Mouse (Mus musculus) ES-Bruce4 (cell line): ENCODE results near the gene Olfr11. TPM values are rescaled to one million over a fixed set of nuclear protein-coding genes. Genes with fewer than 3 reads are reported as not detected.

Experiments
- H3K27ac ChIP-seq: 2 replicates; pipeline ENCODE4 v1.5.1; 2012; ENCODE audit warnings: low read length, inconsistent platforms; ENCODE audit not compliant: insufficient read depth
- H3K27me3 ChIP-seq: 2 replicates; pipeline ENCODE4 v1.6.1; 2012; ENCODE audit warnings: mild to moderate bottlenecking, low read length, inconsistent platforms; ENCODE audit not compliant: control insufficient read depth, poor library complexity, insufficient read depth, severe bottlenecking
- H3K36me3 ChIP-seq: 2 replicates; pipeline ENCODE4 v1.6.1; 2012; ENCODE audit warnings: inconsistent platforms, mild to moderate bottlenecking, low read length, moderate library complexity; ENCODE audit not compliant: control insufficient read depth, poor library complexity, insufficient read depth, severe bottlenecking
- H3K4me1 ChIP-seq: one replicate; pipeline ENCODE4 v1.8.1; 2011; ENCODE audit warnings: low read length; ENCODE audit not compliant: control insufficient read depth, insufficient read depth
- H3K4me3 ChIP-seq: 2 replicates; pipeline ENCODE4 v1.5.1; 2011; ENCODE audit warnings: low read depth, mild to moderate bottlenecking, low read length
- H3K9ac ChIP-seq: 2 replicates; pipeline ENCODE4 v1.6.1; 2012; ENCODE audit warnings: low read depth, mild to moderate bottlenecking, inconsistent platforms; ENCODE audit not compliant: poor library complexity, severe bottlenecking
- H3K9me3 ChIP-seq: replicated peaks from 2 replicates; pipeline ENCODE4 v1.6.1; 2012; ENCODE audit warnings: mild to moderate bottlenecking, low read length, inconsistent platforms; ENCODE audit not compliant: control insufficient read depth, poor library complexity, insufficient read depth, severe bottlenecking
- CTCF ChIP-seq: IDR thresholded peaks from one replicate; pipeline ENCODE4 v1.8.1; 2011; ENCODE audit warnings: low read depth, low read length
- EP300 ChIP-seq: IDR thresholded peaks from 2 replicates; pipeline ENCODE4 v1.6.1; 2011; ENCODE audit warnings: low read depth, low read length; ENCODE audit not compliant: insufficient read depth
- POLR2A ChIP-seq: IDR thresholded peaks from one replicate; pipeline ENCODE4 v1.8.1; 2011; ENCODE audit warnings: low read length; ENCODE audit not compliant: insufficient read depth
- polyA plus RNA-seq: library from polyadenylated mRNA; stranded (reverse); fragments of >200 nt; gene quantifications from 2 replicates; pipeline ENCODE4 v1.2.4, GENCODE M21; 2011; ENCODE audit warnings: low read depth; ENCODE audit not compliant: missing spikeins, insufficient read depth, insufficient read length

Gene Olfr11
- polyA plus RNA-seq, result not detected in 2 replicates

DNA sequence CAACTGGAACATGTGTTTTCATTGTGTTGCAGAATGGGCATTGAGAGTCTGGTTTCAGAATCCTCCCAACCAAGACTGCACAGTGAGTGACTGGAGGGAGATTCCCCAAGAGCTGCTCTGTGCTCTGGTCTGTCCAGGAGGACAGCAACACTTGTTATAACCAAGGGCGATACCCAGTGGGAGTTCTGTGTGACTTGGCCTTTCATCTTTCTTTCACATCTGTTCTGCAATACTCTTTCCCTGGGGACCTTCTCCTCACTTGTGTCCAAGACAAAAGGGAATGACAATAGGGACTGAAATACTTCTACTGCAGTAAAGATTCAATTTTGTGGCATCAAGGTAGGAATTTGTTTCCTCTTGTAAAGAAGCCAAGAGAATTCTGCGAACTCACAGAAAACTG lies at the start of gene Olfr11:
Gene Olfr11 (minus strand): TSS at position 101 of the 400 bp plus-strand sequence.
- Histone ChIP-seq H3K9me3 (no peaks in the 10 kb centered on the region), H3K27me3 (no peaks in the 10 kb centered on the region), H3K9ac (no peak within 1 kb of the TSS), H3K27ac (no peak within 1 kb of the TSS), H3K36me3 (no peaks in the 10 kb centered on the region), H3K4me3 (no peak within 1 kb of the TSS), H3K4me1 (no peaks in the 10 kb centered on the region)
- TF ChIP-seq EP300 (no peak), POLR2A (no peak), CTCF (no peak)

DNA sequence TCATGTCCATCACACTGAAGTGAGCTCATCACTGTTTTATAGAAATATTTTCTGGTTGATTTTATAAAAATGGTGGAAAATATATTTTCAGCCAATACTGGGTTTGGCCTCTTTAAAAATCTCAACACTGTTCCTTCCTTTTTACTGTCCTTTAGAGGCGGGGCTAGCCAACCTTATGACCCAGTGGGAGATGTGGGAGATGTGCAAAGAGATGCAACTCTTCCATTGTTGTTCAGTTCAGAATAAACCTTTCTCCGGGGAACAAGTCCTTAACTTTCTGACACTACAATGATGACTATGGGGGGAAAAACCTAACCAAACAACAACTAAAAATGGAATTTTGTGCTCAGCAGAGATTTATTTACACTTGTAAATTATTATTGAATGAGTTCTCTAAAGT lies 35.0 kb upstream of the Olfr11 start, which contains the start of gene Olfr1360:
Gene Olfr1360 (minus strand): TSS at position 101 of the 400 bp plus-strand sequence.
- Histone ChIP-seq H3K9ac (no peak within 1 kb of the TSS), H3K36me3 (no peaks in the 10 kb centered on the region), H3K27me3 (no peaks in the 10 kb centered on the region), H3K9me3 (no peaks in the 10 kb centered on the region), H3K27ac (no peak within 1 kb of the TSS), H3K4me3 (no peak within 1 kb of the TSS), H3K4me1 (no peaks in the 10 kb centered on the region)
- no peak for TF ChIP-seq POLR2A
- TF ChIP-seq EP300, result no peak
- no peak for TF ChIP-seq CTCF

DNA sequence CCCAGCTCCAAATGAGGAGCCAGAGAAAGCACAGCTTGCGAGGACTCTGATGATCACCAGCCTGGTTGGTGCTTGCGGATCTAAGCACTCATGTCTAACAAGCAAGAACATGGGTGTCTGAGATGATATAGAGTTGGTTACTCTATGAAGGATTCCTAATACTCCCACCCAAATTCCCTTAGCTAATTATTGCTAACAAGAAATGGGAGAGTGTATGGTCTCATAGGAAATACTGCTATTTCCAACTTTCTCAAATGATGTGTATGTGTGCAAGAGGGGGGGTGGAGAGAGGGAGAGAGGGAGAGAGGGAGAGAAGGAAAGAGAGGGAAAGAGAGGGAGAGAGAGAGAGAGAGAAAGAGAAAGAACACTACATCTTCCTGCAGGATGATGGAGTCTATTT lies 21.0 kb upstream of the Olfr11 start, which contains the start of gene Olfr1361:
Gene Olfr1361 (minus strand): TSS at position 101 of the 400 bp plus-strand sequence.
- TF ChIP-seq CTCF (no peak), POLR2A (no peak), EP300 (no peak)
- no peaks in the 10 kb centered on the region for H3K27me3 ChIP-seq

DNA sequence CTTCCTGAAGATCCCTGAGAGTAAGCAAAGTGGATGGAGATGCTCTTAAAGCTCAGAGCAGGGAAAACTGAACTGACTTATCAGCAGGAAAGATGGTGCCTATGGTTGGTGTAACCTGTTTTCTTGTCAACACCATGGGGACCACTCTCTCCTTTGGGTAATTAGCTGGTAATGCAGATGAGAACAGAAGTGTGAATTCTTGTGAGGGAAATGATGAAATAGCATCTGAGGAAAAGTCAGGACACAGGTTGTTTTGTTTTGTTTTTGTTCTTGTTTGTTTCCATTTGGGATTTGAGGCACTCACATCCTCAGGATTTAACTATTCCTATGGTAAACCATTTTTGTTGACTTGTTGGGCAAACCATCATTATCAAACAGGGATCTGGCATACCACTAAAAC lies 28.4 kb downstream of the Olfr11 start, which contains the start of gene Olfr1362:
Gene Olfr1362 (minus strand): TSS at position 101 of the 400 bp plus-strand sequence.
- Histone ChIP-seq H3K4me1 (no peaks in the 10 kb centered on the region), H3K27ac (no peak within 1 kb of the TSS), H3K9me3 (no peaks in the 10 kb centered on the region), H3K36me3 (no peaks in the 10 kb centered on the region), H3K27me3 (no peaks in the 10 kb centered on the region), H3K9ac (no peak within 1 kb of the TSS), H3K4me3 (no peak within 1 kb of the TSS)
- TF ChIP-seq EP300, result no peak

More for the DNA sequence above, 21.0 kb upstream of the Olfr11 start, which contains the start of gene Olfr1361:
- H3K27ac ChIP-seq, result no peak within 1 kb of the TSS
- no peak within 1 kb of the TSS for H3K9ac ChIP-seq
- no peaks in the 10 kb centered on the region for H3K9me3 ChIP-seq
- no peak within 1 kb of the TSS for H3K4me3 ChIP-seq
- H3K36me3 ChIP-seq, result no peaks in the 10 kb centered on the region
- no peaks in the 10 kb centered on the region for H3K4me1 ChIP-seq

DNA sequence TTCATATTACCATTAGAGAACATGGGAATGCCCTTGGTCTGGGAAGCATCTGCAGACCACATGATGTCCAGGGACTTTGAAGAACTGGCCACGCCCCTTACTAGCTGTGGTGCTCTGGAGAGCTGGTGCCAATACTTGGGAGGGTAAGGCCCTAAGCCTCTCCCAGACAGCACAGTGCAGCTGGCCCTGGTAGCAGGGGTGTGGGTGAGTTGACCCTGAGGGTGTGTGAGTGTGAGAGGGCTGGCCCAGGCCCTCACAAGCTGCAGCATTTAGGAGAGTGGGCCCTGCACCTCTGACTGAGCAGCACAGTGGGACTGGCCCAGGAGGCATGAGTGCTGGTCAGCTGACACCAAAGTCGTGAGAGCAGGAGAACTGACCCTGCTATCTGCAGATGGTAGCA lies 50.7 kb downstream of the Olfr11 start:
- no peak overlapping the region for H3K27ac ChIP-seq
- no peak overlapping the region for H3K9ac ChIP-seq
- H3K4me1 ChIP-seq, result no peaks in the 10 kb centered on the region
- no peaks in the 10 kb centered on the region for H3K9me3 ChIP-seq
- no peaks in the 10 kb centered on the region for H3K27me3 ChIP-seq
- TF ChIP-seq EP300 (no peak), POLR2A (no peak), CTCF (no peak)
- H3K36me3 ChIP-seq, result no peaks in the 10 kb centered on the region
- H3K4me3 ChIP-seq, result no peak overlapping the region

Other genes with a start within 250 kb of the Olfr11 start
- gene Zkscan3, start 239.8 kb downstream of the Olfr11 start, polyA plus RNA-seq, result 38.5 and 40.1 TPM in 2 replicates
- 3.4 and 3.6 TPM in 2 replicates for gene Pgbd1, start 201.5 kb downstream of the Olfr11 start, polyA plus RNA-seq
- gene Zscan26, start 188.8 kb downstream of the Olfr11 start, polyA plus RNA-seq, result 39.0 and 42.6 TPM in 2 replicates
- 0.55 TPM in 1 of 2 replicates, not detected in the other for gene Nkapl, start 174.0 kb downstream of the Olfr11 start, polyA plus RNA-seq
- 0.58 and 0.59 TPM in 2 replicates for gene Zkscan4, start 163.6 kb downstream of the Olfr11 start, polyA plus RNA-seq
- gene Gm10065, start 163.1 kb downstream of the Olfr11 start, polyA plus RNA-seq, result not detected in 2 replicates
- 0.52 TPM in 1 of 2 replicates, not detected in the other for gene AK157302, start 147.3 kb downstream of the Olfr11 start, polyA plus RNA-seq
- gene Gm11273, start 141.1 kb downstream of the Olfr11 start, polyA plus RNA-seq, result 3.2 and 7.4 TPM in 2 replicates
- gene Zkscan8, start 111.4 kb downstream of the Olfr11 start, polyA plus RNA-seq, result 15.2 and 16.1 TPM in 2 replicates
- gene Olfr1366, start 99.7 kb downstream of the Olfr11 start, polyA plus RNA-seq, result not detected in 2 replicates
- 0.15 and 0.23 TPM in 2 replicates for gene Olfr1535, start 82.6 kb downstream of the Olfr11 start, polyA plus RNA-seq
- not detected in 2 replicates for gene Olfr1364, start 60.8 kb downstream of the Olfr11 start, polyA plus RNA-seq
- not detected in 2 replicates for gene Olfr1362, start 28.5 kb downstream of the Olfr11 start, polyA plus RNA-seq
- not detected in 2 replicates for gene Olfr1361, start 20.9 kb upstream of the Olfr11 start, polyA plus RNA-seq
- gene Olfr1360, start 34.9 kb upstream of the Olfr11 start, polyA plus RNA-seq, result not detected in 2 replicates
- gene Olfr1359, start 55.6 kb upstream of the Olfr11 start, polyA plus RNA-seq, result not detected in 2 replicates
- 25.5 and 27.2 TPM in 2 replicates for gene Hist1h2bl, start 73.6 kb upstream of the Olfr11 start, polyA plus RNA-seq
- gene Hist1h2ai, start 73.9 kb upstream of the Olfr11 start, polyA plus RNA-seq, result 3.6 TPM in 1 of 2 replicates, not detected in the other
- gene Hist1h3h, start 75.1 kb upstream of the Olfr11 start, polyA plus RNA-seq, result 25.3 and 31.8 TPM in 2 replicates
- gene Hist1h2bm, start 79.5 kb upstream of the Olfr11 start, polyA plus RNA-seq, result 14.2 and 21.7 TPM in 2 replicates
- gene Hist1h4j, start 92.5 kb upstream of the Olfr11 start, polyA plus RNA-seq, result 8.2 and 13.4 TPM in 2 replicates
- 16.3 and 17.1 TPM in 2 replicates for gene Hist1h4k, start 108.0 kb upstream of the Olfr11 start, polyA plus RNA-seq
- gene Hist1h2ak, start 111.3 kb upstream of the Olfr11 start, polyA plus RNA-seq, result 6.7 and 7.5 TPM in 2 replicates
- gene Hist1h2bn, start 111.6 kb upstream of the Olfr11 start, polyA plus RNA-seq, result 19.3 and 20.7 TPM in 2 replicates
- gene Hist1h1b, start 138.1 kb upstream of the Olfr11 start, polyA plus RNA-seq, result 7.4 and 9.2 TPM in 2 replicates
- not detected in 2 replicates for gene Hist1h3i, start 140.9 kb upstream of the Olfr11 start, polyA plus RNA-seq
- not detected in 2 replicates for gene Hist1h2an, start 144.7 kb upstream of the Olfr11 start, polyA plus RNA-seq
- 2.5 TPM in 1 of 2 replicates, not detected in the other for gene Hist1h2bp, start 144.9 kb upstream of the Olfr11 start, polyA plus RNA-seq
- 16.9 and 28.4 TPM in 2 replicates for gene Hist1h2bq, start 167.7 kb upstream of the Olfr11 start, polyA plus RNA-seq
- not detected in 2 replicates for gene Hist1h2ao, start 167.9 kb upstream of the Olfr11 start, polyA plus RNA-seq
- gene Hist1h4m, start 169.2 kb upstream of the Olfr11 start, polyA plus RNA-seq, result 12.0 and 17.7 TPM in 2 replicates
- gene Hist1h4n, start 189.7 kb upstream of the Olfr11 start, polyA plus RNA-seq, result 16.5 and 26.2 TPM in 2 replicates
- 47.5 and 51.1 TPM in 2 replicates for gene Hist1h2ap, start 191.0 kb upstream of the Olfr11 start, polyA plus RNA-seq
- gene Hist1h2br, start 191.2 kb upstream of the Olfr11 start, polyA plus RNA-seq, result 18.1 and 27.4 TPM in 2 replicates